Mouse (Mus musculus) kidney, embryonic 14.5 days (tissue): ENCODE data around the gene Reg4. TPM values are rescaled to one million over a fixed set of nuclear protein-coding genes. Genes with fewer than 3 reads are reported as not detected.
A peak's percentile ranks its signal among the peaks of the same experiment; 100 is the strongest.

Experiments
- ATAC-seq: fragments of 200-750 bp; cut with Nextera tagmentation; 2 replicates; pipeline ENCODE4 v1.8.0; 2017; ENCODE audit warnings: moderate number of reproducible peaks, mild to moderate bottlenecking, moderate TSS enrichment, moderate library complexity; ENCODE audit not compliant: low FRiP score, low TSS enrichment
- H3K27ac ChIP-seq: fragments of 300-500 bp; sonication (generic); 2 replicates; pipeline ENCODE4 v1.5.1; 2014; ENCODE audit warnings: low read depth, mild to moderate bottlenecking, low read length, moderate library complexity, mixed read lengths
- H3K27me3 ChIP-seq: fragments of 300-500 bp; sonication (generic); 2 replicates; pipeline ENCODE4 v1.6.1; 2014; ENCODE audit warnings: mild to moderate bottlenecking, low read length; ENCODE audit not compliant: control insufficient read depth, insufficient read depth
- H3K36me3 ChIP-seq: fragments of 300-500 bp; sonication (generic); 2 replicates; pipeline ENCODE4 v1.6.1; 2014; ENCODE audit warnings: low read length, mixed read lengths; ENCODE audit not compliant: control insufficient read depth, insufficient read depth
- H3K4me1 ChIP-seq: fragments of 300-500 bp; sonication (generic); 2 replicates; pipeline ENCODE4 v1.6.1; 2014; ENCODE audit warnings: low read length, mixed read lengths; ENCODE audit not compliant: control insufficient read depth, insufficient read depth
- H3K4me2 ChIP-seq: fragments of 300-500 bp; sonication (generic); replicated peaks from 2 replicates; pipeline ENCODE4 v1.6.1; 2014; ENCODE audit warnings: low read depth, mild to moderate bottlenecking, low read length
- H3K4me3 ChIP-seq: fragments of 300-500 bp; sonication (generic); 2 replicates; pipeline ENCODE4 v1.5.1; 2014; ENCODE audit warnings: mild to moderate bottlenecking, low read length
- H3K9ac ChIP-seq: fragments of 300-500 bp; sonication (generic); 2 replicates; pipeline ENCODE4 v1.6.1; 2014; ENCODE audit warnings: low read depth, mild to moderate bottlenecking, low read length, moderate library complexity
- H3K9me3 ChIP-seq: fragments of 300-500 bp; sonication (generic); 2 replicates; pipeline ENCODE4 v1.6.1; 2016; ENCODE audit warnings: low read length; ENCODE audit not compliant: control insufficient read depth
- WGBS: fragments of 180-500 bp; shearing (Covaris S2); extraction: QIAGEN DNeasy Blood & Tissue Kit; methylation state at CpG from one replicate; pipeline ENCODE4 v1.1.7; 2014; 5-methylcytosine and 5-hydroxymethylcytosine counted together
- polyA plus RNA-seq: library from polyadenylated mRNA; unstranded; fragments of >200 nt; fragmentation: Nextera tagmentation; extraction: Ambion mirVana; gene quantifications from 2 replicates; pipeline ENCODE4 v1.2.1, GENCODE M21; 2014

Reg4 gene
- 0.31 TPM in 1 of 2 replicates, not detected in the other for polyA plus RNA-seq

- no peak for ATAC-seq
- no peaks in the 10 kb centered on the region for H3K4me1 ChIP-seq
- 83% methylated on average over 8 of the region's 8 CpGs for WGBS
- H3K27me3 ChIP-seq = no peaks in the 10 kb centered on the region
- H3K27ac ChIP-seq = no peak within 1 kb of the TSS
- H3K4me2 ChIP-seq = no peak within 1 kb of the TSS
- H3K9me3 ChIP-seq = no peaks in the 10 kb centered on the region
- H3K9ac ChIP-seq = no peak within 1 kb of the TSS
- H3K36me3 ChIP-seq = no peaks in the 10 kb centered on the region
- H3K4me3 ChIP-seq = no peak within 1 kb of the TSS
These were observed at the start of gene Reg4 for GRCm38 (mm10) chr3:98221856-98222255. TSS of gene Reg4 (plus strand) at chr3:98222156.

DNA sequence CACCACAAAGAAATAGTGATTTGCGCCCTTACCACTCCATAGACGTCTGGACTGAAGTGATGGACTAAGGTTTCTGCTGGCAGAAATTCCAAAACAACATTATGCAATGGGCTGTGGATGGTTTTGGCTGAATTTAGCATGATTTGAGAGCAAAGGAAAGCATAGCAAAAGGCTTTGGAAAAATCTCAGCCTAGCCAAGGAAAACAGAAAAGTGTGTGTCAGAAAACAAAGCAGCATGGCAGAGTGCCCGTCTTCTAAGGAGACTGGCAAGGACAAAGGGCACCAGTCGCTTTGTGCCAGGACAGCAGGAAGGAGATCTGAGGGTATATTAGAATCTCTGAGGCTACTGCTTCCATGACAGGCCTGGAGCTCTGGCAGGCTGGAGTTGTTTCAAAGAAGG, 43.6 kb upstream of the Reg4 start:
- Histone ChIP-seq H3K27me3 (no peaks in the 10 kb centered on the region), H3K9me3 (peaks cover 3% of the 10 kb centered on the region; the same call in 1 of the 2 replicates), H3K27ac (no peak overlapping the region), H3K36me3 (no peaks in the 10 kb centered on the region), H3K9ac (no peak overlapping the region), H3K4me3 (no peak overlapping the region), H3K4me1 (no peaks in the 10 kb centered on the region), H3K4me2 (no peak overlapping the region)
- no peak for ATAC-seq
- 77% methylated on average over 4 of the region's 4 CpGs for WGBS

DNA sequence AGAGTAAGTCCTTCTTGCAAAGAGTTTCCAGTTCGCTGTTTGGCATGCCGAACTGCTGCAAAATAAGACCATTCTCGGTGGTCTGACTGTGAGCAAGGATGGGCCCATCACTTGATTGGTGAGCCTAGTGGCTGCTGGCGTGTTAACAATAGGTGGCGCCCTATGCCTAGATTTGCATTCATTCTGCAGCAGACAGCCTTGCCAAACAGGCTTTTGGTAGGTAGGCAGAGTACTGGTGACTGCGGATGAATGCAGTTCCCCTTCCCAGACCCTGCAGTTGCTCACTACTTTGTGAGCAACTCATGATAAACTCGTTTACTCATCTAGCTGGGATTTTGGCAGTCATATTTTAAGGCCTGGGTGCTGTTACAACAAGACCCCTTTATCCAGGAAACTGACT, 41.2 kb upstream of the Reg4 start:
- Histone ChIP-seq H3K4me3 (no peak overlapping the region), H3K27ac (no peak overlapping the region), H3K9ac (no peak overlapping the region), H3K4me1 (no peaks in the 10 kb centered on the region), H3K4me2 (no peak overlapping the region), H3K27me3 (no peaks in the 10 kb centered on the region), H3K9me3 (peaks cover 3% of the 10 kb centered on the region; the same call in 1 of the 2 replicates), H3K36me3 (no peaks in the 10 kb centered on the region)
- 25% methylated on average over 7 of the region's 7 CpGs for WGBS
- peak; percentile 80; the same call in 1 of the 2 replicates for ATAC-seq

- no peaks in the 10 kb centered on the region for H3K27me3 ChIP-seq
- H3K4me2 ChIP-seq = no peak overlapping the region
- no peak overlapping the region for H3K9ac ChIP-seq
- H3K9me3 ChIP-seq = no peaks in the 10 kb centered on the region
- 54% methylated on average over 10 of the region's 10 CpGs for WGBS
- no peaks in the 10 kb centered on the region for H3K36me3 ChIP-seq
- H3K4me1 ChIP-seq = no peaks in the 10 kb centered on the region
- H3K4me3 ChIP-seq = no peak overlapping the region
- no peak for ATAC-seq
- no peak overlapping the region for H3K27ac ChIP-seq
These were observed 36.7 kb upstream of the Reg4 start for GRCm38 (mm10) chr3:98185163-98185714.

DNA sequence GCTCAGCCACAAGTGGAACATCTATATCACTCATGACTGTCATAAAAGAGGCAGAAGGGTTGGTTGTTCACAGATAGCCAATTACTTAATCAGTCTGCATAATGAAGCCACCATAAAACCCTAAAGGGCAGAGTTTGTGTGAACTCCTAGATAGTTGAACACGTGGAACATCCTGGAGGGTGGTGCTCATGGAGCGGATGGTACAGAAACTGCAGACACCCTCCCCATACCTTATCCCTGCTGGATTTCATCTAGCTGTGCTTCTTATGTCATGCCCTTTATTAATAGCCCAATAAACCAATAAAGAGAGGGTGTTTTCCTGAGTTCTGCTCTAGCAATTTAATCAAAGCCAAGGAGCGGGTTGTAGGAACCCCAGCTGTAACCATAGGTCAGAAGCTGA, 34.2 kb upstream of the Reg4 start:
- Histone ChIP-seq H3K9me3 (no peaks in the 10 kb centered on the region), H3K4me1 (no peaks in the 10 kb centered on the region), H3K36me3 (no peaks in the 10 kb centered on the region), H3K27ac (no peak overlapping the region), H3K9ac (no peak overlapping the region), H3K4me2 (no peak overlapping the region), H3K27me3 (no peaks in the 10 kb centered on the region), H3K4me3 (no peak overlapping the region)
- 96% methylated on average over 3 of the region's 3 CpGs for WGBS
- no peak for ATAC-seq

GRCm38 (mm10) chr3:98197711-98198532, 24.0 kb upstream of the Reg4 start:
- H3K27me3 ChIP-seq = no peaks in the 10 kb centered on the region
- H3K4me3 ChIP-seq = no peak overlapping the region
- H3K9me3 ChIP-seq = no peaks in the 10 kb centered on the region
- no peak overlapping the region for H3K9ac ChIP-seq
- H3K36me3 ChIP-seq = no peaks in the 10 kb centered on the region
- H3K4me1 ChIP-seq = peaks cover 24% of the 10 kb centered on the region
- WGBS = 11% methylated on average over 9 of the region's 9 CpGs
- ATAC-seq = peak; percentile 90
- no peak overlapping the region for H3K4me2 ChIP-seq
- H3K27ac ChIP-seq = peak overlapping the region; percentile 87

DNA sequence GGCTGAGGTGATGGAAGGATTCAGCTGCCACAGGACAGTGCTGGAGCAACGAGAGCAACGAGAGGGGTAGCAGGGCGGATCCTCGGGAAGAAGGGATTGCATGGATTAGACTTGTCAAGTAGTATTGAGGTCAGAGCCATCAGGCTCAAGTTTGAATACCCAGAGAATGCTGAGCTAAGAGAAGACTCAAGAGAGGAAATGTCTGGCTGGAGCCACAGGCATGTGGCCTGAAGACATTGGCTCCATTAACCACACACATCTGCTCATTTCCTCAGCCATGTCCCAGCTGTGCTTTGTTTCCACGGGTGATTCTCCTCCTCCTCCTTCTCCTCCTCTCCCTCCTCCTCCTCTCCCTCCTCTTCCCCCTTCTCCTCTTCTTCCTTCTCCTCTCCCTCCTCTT, 22.2 kb upstream of the Reg4 start:
- H3K9me3 ChIP-seq = no peaks in the 10 kb centered on the region
- H3K4me2 ChIP-seq = no peak overlapping the region
- no peak overlapping the region for H3K9ac ChIP-seq
- peaks cover 24% of the 10 kb centered on the region for H3K4me1 ChIP-seq
- no peak overlapping the region for H3K27ac ChIP-seq
- H3K4me3 ChIP-seq = no peak overlapping the region
- no peaks in the 10 kb centered on the region for H3K36me3 ChIP-seq
- no peaks in the 10 kb centered on the region for H3K27me3 ChIP-seq
- 72% methylated on average over 5 of the region's 5 CpGs for WGBS
- no peak for ATAC-seq

DNA sequence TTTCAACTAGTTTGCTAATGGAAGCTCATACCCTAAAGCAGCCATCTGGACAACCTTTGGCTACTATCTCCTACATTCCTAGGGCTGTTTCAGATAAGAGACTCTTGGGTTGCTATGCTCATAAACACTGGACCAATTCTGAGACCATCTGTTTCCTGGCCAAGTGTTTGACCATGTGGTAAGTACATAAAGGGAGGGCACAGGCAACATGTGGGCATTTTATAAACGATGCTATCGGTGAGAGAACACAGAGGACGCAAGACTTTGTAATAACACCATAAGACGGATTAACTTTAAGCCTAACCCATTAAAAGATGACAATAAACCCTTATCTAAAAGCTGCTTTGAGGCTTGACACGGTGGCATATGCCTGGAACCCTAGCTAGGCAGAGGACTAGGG, 18.7 kb upstream of the Reg4 start:
- H3K36me3 ChIP-seq = no peaks in the 10 kb centered on the region
- H3K4me1 ChIP-seq = peaks cover 19% of the 10 kb centered on the region
- no peak overlapping the region for H3K9ac ChIP-seq
- H3K9me3 ChIP-seq = no peaks in the 10 kb centered on the region
- H3K4me3 ChIP-seq = no peak overlapping the region
- H3K4me2 ChIP-seq = no peak overlapping the region
- no peaks in the 10 kb centered on the region for H3K27me3 ChIP-seq
- 71% methylated on average over 5 of the region's 5 CpGs for WGBS
- H3K27ac ChIP-seq = no peak overlapping the region
- no peak for ATAC-seq

- Histone ChIP-seq H3K9me3 (no peaks in the 10 kb centered on the region), H3K27me3 (no peaks in the 10 kb centered on the region), H3K36me3 (no peaks in the 10 kb centered on the region), H3K4me3 (no peak overlapping the region), H3K27ac (no peak overlapping the region), H3K4me1 (peaks cover 18% of the 10 kb centered on the region), H3K4me2 (no peak overlapping the region), H3K9ac (no peak overlapping the region)
- ATAC-seq = peak; percentile 91
- WGBS = 3% methylated on average over 3 of the region's 3 CpGs
These were observed 15.0 kb upstream of the Reg4 start for GRCm38 (mm10) chr3:98206977-98207376.
